Mouse (Mus musculus) neural tube, embryonic 13.5 days (tissue): ENCODE measurements around the gene Tpte. TPM values are rescaled to one million over a fixed set of nuclear protein-coding genes. Genes with fewer than 3 reads are reported as not detected.

Experiments used
- ATAC-seq: fragments of 200-750 bp; cut with Nextera tagmentation; 2 replicates; pipeline ENCODE4 v1.8.0; 2017; ENCODE audit warnings: low read depth, mild to moderate bottlenecking, moderate TSS enrichment, moderate library complexity
- H3K27ac ChIP-seq: fragments of 300-500 bp; sonication (generic); replicated peaks from 2 replicates; pipeline ENCODE4 v1.5.1; 2015; ENCODE audit warnings: moderate library complexity, mild to moderate bottlenecking, inconsistent platforms
- H3K27me3 ChIP-seq: fragments of 300-500 bp; sonication (generic); 2 replicates; pipeline ENCODE4 v1.6.1; 2015; ENCODE audit warnings: mild to moderate bottlenecking, inconsistent platforms
- H3K36me3 ChIP-seq: fragments of 300-500 bp; sonication (generic); 2 replicates; pipeline ENCODE4 v1.6.1; 2015; ENCODE audit warnings: mild to moderate bottlenecking, inconsistent platforms
- H3K4me1 ChIP-seq: fragments of 300-500 bp; sonication (generic); replicated peaks from 2 replicates; pipeline ENCODE4 v1.6.1; 2015; ENCODE audit warnings: inconsistent platforms
- H3K4me2 ChIP-seq: fragments of 300-500 bp; sonication (generic); 2 replicates; pipeline ENCODE4 v1.6.1; 2015; ENCODE audit warnings: inconsistent platforms, mild to moderate bottlenecking, moderate library complexity
- H3K4me3 ChIP-seq: fragments of 300-500 bp; sonication (generic); 2 replicates; pipeline ENCODE4 v1.5.1; 2015; ENCODE audit warnings: mild to moderate bottlenecking, inconsistent platforms
- H3K9ac ChIP-seq: fragments of 300-500 bp; sonication (generic); 2 replicates; pipeline ENCODE4 v1.6.1; 2015; ENCODE audit warnings: moderate library complexity, mild to moderate bottlenecking, inconsistent platforms
- H3K9me3 ChIP-seq: fragments of 300-500 bp; sonication (generic); 2 replicates; pipeline ENCODE4 v1.6.1; 2016; ENCODE audit warnings: inconsistent platforms
- WGBS: fragments of 180-500 bp; shearing (Covaris S2); methylation state at CpG from one replicate; pipeline ENCODE4 v1.1.7; 2015; 5-methylcytosine and 5-hydroxymethylcytosine counted together
- polyA plus RNA-seq: library from polyadenylated mRNA; unstranded; fragments of >200 nt; fragmentation: Nextera tagmentation; extraction: Ambion mirVana; gene quantifications from 2 replicates; pipeline ENCODE4 v1.2.1, GENCODE M21; 2015

Tpte gene
- polyA plus RNA-seq, 1 experiment from 2014 or later, result not detected

DNA sequence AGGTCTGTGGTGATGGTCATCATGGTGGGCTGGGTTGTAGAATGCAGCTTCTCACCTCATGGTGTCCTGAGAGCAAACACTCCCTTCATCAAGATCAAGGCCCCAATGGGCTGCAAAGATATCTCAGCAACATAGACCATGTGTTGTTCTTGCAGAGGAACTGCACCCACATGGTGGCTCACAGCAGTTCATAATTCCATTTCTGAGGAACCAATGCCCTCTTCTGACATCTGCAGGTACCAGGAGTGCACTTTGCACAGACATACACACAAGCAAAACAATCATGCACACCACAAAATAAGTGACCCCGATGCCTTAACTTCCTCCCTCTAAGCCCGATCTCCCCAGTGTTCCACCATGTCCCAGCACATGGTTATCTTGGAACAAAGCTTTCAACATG, 120.0 kb downstream of the Tpte start:
- no peak overlapping the region for H3K9ac ChIP-seq

DNA sequence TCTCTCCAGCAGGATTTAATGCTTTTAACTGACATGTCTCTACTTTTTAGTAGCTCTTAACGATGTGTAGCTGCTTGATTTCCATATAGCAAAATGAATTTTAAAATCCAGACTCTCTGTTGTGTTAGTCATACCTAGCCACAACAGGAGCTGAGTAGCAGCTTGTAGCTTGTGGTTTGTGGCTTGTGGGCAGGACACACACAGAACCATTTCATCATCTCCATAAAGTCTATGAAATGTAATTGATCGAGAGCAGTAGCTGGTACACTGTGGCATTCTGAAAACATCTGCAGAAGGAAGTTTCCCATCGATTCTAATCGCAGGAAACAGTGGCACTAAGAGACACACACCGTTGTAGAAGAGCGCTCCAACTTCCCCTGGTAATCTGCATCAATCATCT, 122.5 kb downstream of the Tpte start:
- no peak overlapping the region for H3K4me2 ChIP-seq
- peaks cover 5% of the 10 kb centered on the region for H3K4me1 ChIP-seq
- H3K9ac ChIP-seq, result no peak overlapping the region
- WGBS, result 80% methylated on average over 6 of the region's 6 CpGs
- H3K27me3 ChIP-seq, result no peaks in the 10 kb centered on the region
- ATAC-seq, result no peak
- no peak overlapping the region for H3K27ac ChIP-seq
- no peaks in the 10 kb centered on the region for H3K36me3 ChIP-seq
- H3K4me3 ChIP-seq, result no peak overlapping the region
- H3K9me3 ChIP-seq, result no peaks in the 10 kb centered on the region

More for the DNA sequence above, 120.0 kb downstream of the Tpte start:
- no peak for ATAC-seq
- H3K27me3 ChIP-seq, result no peaks in the 10 kb centered on the region
- H3K9me3 ChIP-seq, result no peaks in the 10 kb centered on the region
- no peak overlapping the region for H3K4me2 ChIP-seq
- H3K4me3 ChIP-seq, result no peak overlapping the region
- 92% methylated on average over 2 of the region's 2 CpGs for WGBS
- H3K36me3 ChIP-seq, result no peaks in the 10 kb centered on the region
- no peak overlapping the region for H3K27ac ChIP-seq
- peaks cover 7% of the 10 kb centered on the region for H3K4me1 ChIP-seq

DNA sequence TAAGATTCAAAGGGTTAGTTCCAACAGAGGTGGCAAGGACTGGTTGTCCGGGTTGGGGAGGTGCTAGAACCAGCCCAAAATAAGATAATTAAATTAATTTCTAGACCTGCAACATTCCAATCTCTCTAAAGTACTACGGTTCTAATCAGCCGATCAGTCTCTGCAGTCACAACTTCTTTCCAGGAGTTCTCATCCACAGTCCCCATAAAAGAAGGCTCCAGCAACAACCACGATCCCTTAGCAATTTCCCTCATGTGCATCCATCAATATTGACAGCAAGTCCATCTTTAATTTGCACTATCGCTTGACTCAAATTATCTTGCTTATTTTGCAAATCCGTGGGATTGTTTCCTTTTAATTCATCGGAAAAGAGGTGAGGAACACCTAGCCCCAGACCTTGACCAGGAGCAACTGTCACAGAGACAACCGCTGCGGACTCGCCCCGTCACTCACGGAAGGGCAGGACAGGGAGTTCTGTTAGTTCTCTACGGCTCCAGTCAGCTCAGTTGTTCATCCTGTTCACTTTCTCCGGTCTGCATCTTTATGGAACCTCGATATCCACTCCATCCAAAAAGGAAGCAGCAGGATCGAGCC, 127.5 kb downstream of the Tpte start:
- H3K27ac ChIP-seq, result peak overlapping the region; percentile 79
- no peaks in the 10 kb centered on the region for H3K9me3 ChIP-seq
- H3K4me1 ChIP-seq, result peaks cover 19% of the 10 kb centered on the region
- 17% methylated on average over 16 of the region's 16 CpGs for WGBS
- no peaks in the 10 kb centered on the region for H3K27me3 ChIP-seq
- peak overlapping the region; percentile 82 for H3K4me2 ChIP-seq
- H3K36me3 ChIP-seq, result peaks cover 4% of the 10 kb centered on the region
- peak overlapping the region; percentile 89 for H3K4me3 ChIP-seq
- peak; percentile 11; the same call in 1 of the 2 replicates for ATAC-seq
- peak overlapping the region; percentile 90 for H3K9ac ChIP-seq

DNA sequence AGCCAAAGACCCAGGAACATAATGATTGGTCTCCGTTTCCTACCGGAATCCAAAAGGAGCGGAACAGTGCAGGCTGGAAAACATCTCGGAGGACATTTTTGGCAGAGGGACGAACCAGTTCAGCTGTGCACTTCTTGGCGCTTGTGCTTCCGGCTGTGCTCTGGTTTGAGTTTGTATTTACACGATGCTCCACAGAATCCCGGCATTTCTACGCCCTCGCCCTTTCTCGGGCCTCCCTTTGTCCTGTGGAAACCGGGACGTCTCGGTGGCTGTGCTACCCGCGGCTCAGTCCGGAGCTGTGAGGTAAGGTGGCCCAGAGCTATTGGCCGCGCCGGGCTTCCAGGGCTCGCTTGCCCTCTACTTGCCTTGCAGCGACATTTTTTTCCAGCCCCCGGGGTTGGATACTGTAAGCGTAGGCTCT, 128.1 kb downstream of the Tpte start, which contains the start of gene Mrps31:
TSS of gene Mrps31 (plus strand) at position 80 of the 421 bp plus-strand sequence.
- peak; percentile 93 for ATAC-seq
- Histone ChIP-seq H3K9me3 (no peaks in the 10 kb centered on the region), H3K9ac (peak within 1 kb of the TSS; percentile 90), H3K27ac (peak within 1 kb of the TSS; percentile 79), H3K4me3 (peak within 1 kb of the TSS; percentile 89), H3K36me3 (peaks cover 9% of the 10 kb centered on the region), H3K4me2 (peak within 1 kb of the TSS; percentile 82), H3K4me1 (peaks cover 19% of the 10 kb centered on the region), H3K27me3 (no peaks in the 10 kb centered on the region)
- WGBS, result under 1% methylated on average over 25 of the region's 25 CpGs

DNA sequence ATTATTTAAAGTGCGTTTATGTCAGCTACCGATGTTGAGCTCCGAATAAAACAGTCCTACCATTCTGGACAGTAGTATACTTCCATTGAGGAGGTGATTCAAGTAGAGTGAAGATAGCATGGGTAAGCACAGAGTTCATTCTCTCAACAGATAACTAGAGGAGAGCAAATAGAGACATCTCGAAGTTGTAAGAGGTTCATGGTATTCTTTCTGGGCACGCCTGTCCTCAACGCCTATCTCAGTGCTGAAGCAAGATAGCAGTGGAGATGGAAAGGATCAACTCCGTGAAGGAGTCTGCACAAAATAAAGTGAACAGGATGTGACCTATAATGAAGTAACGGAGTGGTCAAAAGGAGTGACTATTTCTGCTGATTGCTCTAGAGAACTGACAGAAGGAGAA, 128.7 kb downstream of the Tpte start:
- no peak for ATAC-seq
- H3K9ac ChIP-seq, result peak overlapping the region; percentile 90
- no peaks in the 10 kb centered on the region for H3K27me3 ChIP-seq
- peaks cover 15% of the 10 kb centered on the region for H3K36me3 ChIP-seq
- peaks cover 19% of the 10 kb centered on the region for H3K4me1 ChIP-seq
- H3K27ac ChIP-seq, result no peak overlapping the region
- H3K4me3 ChIP-seq, result peak overlapping the region; percentile 89
- no peaks in the 10 kb centered on the region for H3K9me3 ChIP-seq
- H3K4me2 ChIP-seq, result peak overlapping the region; percentile 82
- WGBS, result 23% methylated on average over 8 of the region's 8 CpGs

Other genes with a start within 250 kb of the Tpte start
- 0.99 and 1.3 TPM in 2 replicates for gene Atp7b, start 223.1 kb upstream of the Tpte start, polyA plus RNA-seq
- gene Alg11, start 222.7 kb upstream of the Tpte start, polyA plus RNA-seq, result 38.0 and 41.3 TPM in 2 replicates
- gene Nek5, start 158.4 kb upstream of the Tpte start, polyA plus RNA-seq, result 0.17 and 0.32 TPM in 2 replicates
- gene Nek3, start 117.0 kb upstream of the Tpte start, polyA plus RNA-seq, result 8.3 and 9.1 TPM in 2 replicates
- gene Ckap2, start 97.6 kb upstream of the Tpte start, polyA plus RNA-seq, result 15.5 and 20.4 TPM in 2 replicates
- gene Vps36, start 90.6 kb upstream of the Tpte start, polyA plus RNA-seq, result 43.8 and 44.5 TPM in 2 replicates
- 8.3 and 8.8 TPM in 2 replicates for gene Thsd1, start 56.1 kb upstream of the Tpte start, polyA plus RNA-seq
- gene Slc25a15, start 115.2 kb downstream of the Tpte start, polyA plus RNA-seq, result 8.3 and 8.8 TPM in 2 replicates
- gene Mrps31, start 127.9 kb downstream of the Tpte start, polyA plus RNA-seq, result 36.9 and 37.4 TPM in 2 replicates